Mouse (Mus musculus) heart, postnatal 25 days (tissue): Measurements from ENCODE around the gene Adam22. TPM values are rescaled to one million over a fixed set of nuclear protein-coding genes. Genes with fewer than 3 reads are reported as not detected.
"Not testable (repeated sequence)": the region's sequence is repeated elsewhere in the genome, so short reads cannot be mapped to it uniquely, and the experiment has no call there.

Experiments
- DNase-seq: peaks from one replicate; pipeline ENCODE4 v3.0.0; 2022; ENCODE audit warnings: low spot score
- intact Hi-C: fragments of 180-260 bp; cut with DNase I; formaldehyde crosslinking; loops from one replicate; pipeline ENCODE4 v1.15.1; 2025
- total RNA-seq, 2 experiments: library from RNA; stranded (reverse); gene quantifications; 2 replicates each; pipeline ENCODE4 v1.2.3; 2021

The Adam22 gene
- total RNA-seq, 2 experiments from 2014 or later: 3.0 to 3.8 TPM

DNA sequence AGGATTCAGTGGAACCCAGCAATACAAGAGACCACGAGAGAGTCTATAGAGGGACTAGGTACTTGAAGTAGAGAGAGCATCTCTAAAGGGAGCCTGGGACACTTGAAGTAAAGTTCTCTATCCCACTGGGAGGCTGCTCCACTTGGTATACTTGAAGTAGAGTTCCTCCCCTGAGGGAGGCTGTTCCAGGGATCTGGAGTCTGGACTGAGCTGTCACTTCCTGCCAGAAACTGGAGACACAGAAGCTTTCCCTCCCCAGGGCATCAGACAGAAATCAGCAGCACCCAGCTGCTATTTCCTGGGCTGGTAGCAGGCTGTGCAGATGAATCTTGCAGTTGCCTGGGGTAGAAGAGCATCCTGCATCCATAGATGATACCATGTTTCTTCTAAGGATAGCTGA lies 152.1 kb downstream of the Adam22 start:
- intact Hi-C loops: no loop called here
- no peak for DNase-seq

DNA sequence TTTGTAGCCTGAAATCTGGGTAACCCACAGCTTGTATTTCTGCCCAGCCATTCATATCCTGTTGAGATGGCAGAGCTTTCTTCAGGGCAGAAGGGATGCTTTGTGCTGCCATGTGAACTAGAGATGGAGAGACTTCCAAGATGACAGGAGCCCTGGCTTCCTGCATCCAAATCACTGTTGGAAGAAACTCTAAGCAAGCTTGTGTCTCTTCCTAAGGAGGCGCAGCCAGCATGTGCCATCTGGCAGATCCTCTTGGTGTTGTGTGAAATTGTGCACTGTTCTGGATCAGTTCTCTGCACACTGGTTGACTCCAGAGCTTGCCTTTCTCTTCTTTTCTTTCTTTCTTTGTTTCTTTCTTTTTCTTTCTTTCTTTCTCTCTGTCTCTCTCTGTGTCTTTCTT lies 183.0 kb downstream of the Adam22 start:
- DNase-seq, intact Hi-C loops: not testable (repeated sequence)

DNA sequence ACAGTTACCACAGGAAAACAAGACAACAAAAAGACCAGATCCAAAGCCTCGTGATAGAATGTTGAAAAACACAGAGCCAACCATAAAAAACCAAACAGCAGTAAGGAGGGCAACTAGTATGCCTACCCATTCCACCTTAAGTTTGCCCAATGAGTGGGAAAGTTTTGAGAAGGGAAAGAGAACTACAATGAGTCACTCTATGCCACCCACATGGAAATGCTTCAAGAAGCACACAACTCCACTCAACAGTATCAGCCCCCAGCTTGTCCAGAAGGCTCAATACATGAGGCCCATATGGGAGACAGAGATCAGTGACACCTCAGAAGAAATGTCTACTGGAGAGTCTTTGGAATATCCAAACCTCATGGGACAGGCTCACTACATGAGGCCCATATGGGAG lies 187.3 kb downstream of the Adam22 start:
- no peak for DNase-seq
- intact Hi-C loops: no loop called here

- intact Hi-C loops: no loop called here
- DNase-seq: no peak
Measured at GRCm38 (mm10) chr5:8178111-8178510, 189.8 kb downstream of the Adam22 start.

GRCm38 (mm10) chr5:8164773-8165172 lies 203.2 kb downstream of the Adam22 start:
- DNase-seq: no peak

GRCm38 (mm10) chr5:8151645-8152044 lies 216.3 kb downstream of the Adam22 start:
- DNase-seq: no peak
- intact Hi-C loops: no loop called here

More at GRCm38 (mm10) chr5:8164773-8165172, 203.2 kb downstream of the Adam22 start:
- intact Hi-C loops: loop anchor here (10.0 kb wide), 1 partner anchor 200 kb away; the partner anchor contains the start of gene Adam22

GRCm38 (mm10) chr5:8146146-8146545 lies 221.8 kb downstream of the Adam22 start:
- intact Hi-C loops: no loop called here
- DNase-seq: no peak

DNA sequence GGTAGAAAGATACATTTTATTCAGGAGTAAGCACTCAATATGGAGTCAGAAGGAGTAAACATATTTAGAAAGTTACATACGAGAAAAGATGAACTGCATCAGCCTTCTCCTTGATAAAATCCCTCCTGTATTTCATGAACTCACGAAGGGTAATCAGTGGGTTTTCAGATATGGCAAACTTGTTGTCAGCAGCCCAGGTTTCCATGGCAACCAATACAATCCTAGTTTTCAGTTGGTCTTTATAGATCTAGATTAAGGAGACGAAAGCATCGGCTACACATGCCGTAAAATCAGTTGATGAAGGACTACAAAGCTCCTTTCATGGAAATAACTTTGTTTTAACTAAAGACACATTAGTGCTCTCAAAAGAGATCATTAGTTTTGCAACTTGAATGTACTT lies 222.5 kb downstream of the Adam22 start:
- no peak for DNase-seq
- intact Hi-C loops: no loop called here

- DNase-seq: no peak
Measured at GRCm38 (mm10) chr5:8132546-8132945, 235.4 kb downstream of the Adam22 start.

DNA sequence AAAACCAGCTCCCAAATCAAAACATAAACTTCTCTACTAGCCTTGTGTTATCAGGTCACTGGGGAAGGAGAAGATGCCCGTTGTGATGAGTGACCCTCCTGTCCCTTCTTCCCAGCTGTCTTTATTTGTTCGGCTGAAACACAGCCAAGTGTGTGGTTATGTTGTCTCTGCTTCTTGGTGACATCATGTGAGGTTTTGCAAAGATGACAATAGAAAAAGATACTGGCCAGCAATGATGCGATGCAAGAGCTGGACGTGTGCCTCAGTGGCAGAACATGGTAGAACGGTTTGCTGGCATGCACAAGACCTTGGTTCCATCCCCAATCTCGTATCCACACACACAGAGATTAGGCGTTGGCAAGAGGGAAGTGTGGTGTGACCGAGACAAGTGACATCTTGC lies 236.0 kb downstream of the Adam22 start:
- intact Hi-C loops: no loop called here

More at GRCm38 (mm10) chr5:8132546-8132945, 235.4 kb downstream of the Adam22 start:
- intact Hi-C loops: no loop called here

GRCm38 (mm10) chr5:8129750-8130149 lies 238.2 kb downstream of the Adam22 start:
- no peak for DNase-seq

More for the DNA sequence above, 236.0 kb downstream of the Adam22 start:
- no peak for DNase-seq

DNA sequence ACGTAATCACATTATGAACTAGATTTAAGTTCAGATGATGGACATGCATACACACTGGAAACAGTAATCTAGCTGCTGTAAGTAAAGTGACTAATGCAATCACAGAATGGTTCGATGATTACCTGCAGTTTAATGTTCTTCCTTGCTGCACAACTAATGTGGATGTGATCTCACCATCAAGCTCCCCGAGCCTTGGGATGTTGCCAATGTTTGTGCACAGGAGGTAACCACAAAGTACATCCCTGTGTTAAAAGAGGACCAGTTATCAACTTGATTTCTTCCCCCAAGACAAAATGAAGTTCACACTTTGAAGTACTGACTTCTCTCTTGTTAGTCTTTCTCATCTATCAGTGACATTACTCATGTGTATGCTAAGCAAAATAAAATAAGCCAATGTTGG lies 247.0 kb downstream of the Adam22 start:
- intact Hi-C loops: no loop called here
- DNase-seq: no peak

More at GRCm38 (mm10) chr5:8129750-8130149, 238.2 kb downstream of the Adam22 start:
- intact Hi-C loops: no loop called here

- DNase-seq: no peak
Measured at GRCm38 (mm10) chr5:8120087-8120486, 247.9 kb downstream of the Adam22 start.

GRCm38 (mm10) chr5:8116561-8117168 lies 251.3 kb downstream of the Adam22 start:
- intact Hi-C loops: no loop called here
- no peak for DNase-seq

More at GRCm38 (mm10) chr5:8120087-8120486, 247.9 kb downstream of the Adam22 start:
- intact Hi-C loops: no loop called here

DNA sequence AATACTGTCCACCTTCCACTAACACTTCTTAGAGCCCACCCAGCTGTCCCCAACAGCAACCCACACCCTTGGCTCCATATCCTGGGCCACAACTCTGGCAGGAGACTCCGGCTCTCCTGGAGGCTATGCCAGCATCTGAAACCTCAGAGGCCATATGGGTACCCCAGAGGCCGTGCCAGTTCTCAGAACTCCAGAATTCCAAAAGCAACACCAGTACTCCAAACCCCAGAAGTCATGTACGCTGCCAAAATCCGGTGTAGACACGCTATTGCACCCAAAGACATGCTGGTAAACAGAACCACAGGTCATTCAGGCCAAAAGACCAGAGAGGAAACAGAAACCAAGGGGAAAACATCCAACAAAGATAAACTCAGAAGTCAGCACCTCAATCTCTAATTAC lies 255.7 kb downstream of the Adam22 start:
- no peak for DNase-seq
- intact Hi-C loops: no loop called here

- DNase-seq: no peak
Measured at GRCm38 (mm10) chr5:8111691-8112090, 256.3 kb downstream of the Adam22 start.

GRCm38 (mm10) chr5:8095689-8096088 lies 272.3 kb downstream of the Adam22 start:
- intact Hi-C loops: no loop called here
- DNase-seq: no peak

More at GRCm38 (mm10) chr5:8111691-8112090, 256.3 kb downstream of the Adam22 start:
- intact Hi-C loops: no loop called here

DNA sequence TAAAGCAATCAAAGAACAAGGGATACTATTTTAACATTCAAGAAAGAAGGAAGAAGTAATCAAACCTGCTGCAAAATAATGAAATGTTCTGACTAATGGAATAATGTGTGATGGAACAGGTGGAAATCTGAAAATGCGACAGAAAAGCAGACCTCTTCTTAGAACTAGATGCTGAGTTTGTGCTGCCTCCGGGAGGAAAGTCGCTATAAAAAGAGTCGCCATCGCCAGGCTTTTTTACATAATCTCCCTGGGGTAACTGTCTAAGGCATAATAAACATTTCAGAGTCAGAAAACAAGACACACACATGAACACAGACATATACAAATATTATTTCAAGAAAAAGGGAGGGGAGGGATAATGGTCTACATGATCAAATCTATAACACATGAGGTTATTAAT lies 273.0 kb downstream of the Adam22 start:
- no peak for DNase-seq
- intact Hi-C loops: no loop called here

DNA sequence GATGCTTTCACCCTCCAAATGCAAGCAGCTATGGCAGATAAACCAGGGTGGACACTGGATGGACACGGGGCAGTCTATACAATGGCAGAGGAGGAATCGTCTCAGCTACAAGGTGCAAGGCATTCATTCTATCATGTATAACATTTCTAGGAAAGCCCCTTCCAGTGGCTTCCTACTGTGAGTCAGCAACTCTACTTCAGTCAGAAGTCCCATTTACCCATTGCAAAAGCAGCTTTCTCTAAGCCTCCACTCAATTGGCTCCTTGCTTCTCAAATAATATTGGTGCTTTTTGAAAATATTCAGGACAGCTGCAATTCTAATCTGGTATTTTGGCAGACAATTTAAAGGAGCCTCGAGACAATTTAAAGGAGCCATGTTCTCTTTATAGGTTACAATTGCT lies 279.8 kb downstream of the Adam22 start:
- intact Hi-C loops: no loop called here

DNA sequence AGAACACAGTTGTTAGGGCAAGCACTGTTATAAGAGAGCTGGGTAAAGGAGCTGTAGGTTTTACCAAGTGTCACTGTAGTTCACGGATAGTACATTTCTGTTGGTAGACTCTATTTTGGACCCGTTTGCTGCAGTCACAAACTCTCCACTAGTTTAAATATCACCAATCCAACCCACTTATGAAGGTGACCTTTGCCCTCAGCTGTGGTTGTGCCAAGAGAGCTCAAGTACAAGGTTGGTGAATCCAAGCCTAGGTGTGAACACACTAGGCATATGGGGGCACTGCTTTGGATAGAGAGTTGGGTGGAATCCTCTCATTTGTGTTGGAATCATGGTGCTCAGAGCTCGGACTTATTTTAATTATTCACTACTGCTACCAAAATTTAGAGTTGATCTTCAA lies 282.3 kb downstream of the Adam22 start:
- DNase-seq: no peak
- intact Hi-C loops: no loop called here

More for the DNA sequence above, 279.8 kb downstream of the Adam22 start:
- DNase-seq: no peak

DNA sequence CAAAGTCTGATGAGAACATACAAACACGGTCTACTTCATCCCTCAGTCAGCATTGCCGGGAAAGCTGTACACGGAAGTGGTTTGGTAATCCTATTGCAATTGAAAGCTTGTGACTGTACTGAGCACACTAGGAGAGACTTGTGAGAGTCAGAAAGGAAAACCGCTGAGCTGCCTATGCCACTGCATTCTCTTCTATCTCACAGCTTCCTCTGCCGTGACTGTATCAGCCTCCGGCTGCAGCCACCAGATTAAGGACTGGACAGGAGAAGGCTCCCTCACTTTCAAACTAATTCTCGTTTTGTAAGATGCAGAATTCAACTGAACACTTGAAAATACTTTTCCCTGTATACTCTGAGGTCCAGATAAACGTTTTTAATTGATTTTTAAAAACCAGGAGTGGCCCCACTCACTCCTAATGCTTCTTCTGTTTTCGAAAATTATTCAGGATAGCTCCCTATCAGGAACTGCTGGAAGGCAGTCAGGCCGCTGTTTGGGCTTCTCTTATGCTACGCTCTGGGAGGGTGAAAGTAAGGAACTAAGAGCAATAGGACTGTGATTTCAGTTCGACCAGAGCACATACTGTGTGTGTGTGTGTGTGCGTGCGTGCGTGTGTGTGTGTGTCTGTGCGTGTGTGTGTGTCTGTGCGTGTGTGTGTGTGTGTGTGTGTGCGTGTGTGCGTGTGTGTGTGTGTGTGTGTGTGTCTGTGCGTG lies 285.0 kb downstream of the Adam22 start:
- intact Hi-C loops: no loop called here
- no peak for DNase-seq
